Mouse (Mus musculus) lung, postnatal 10 days (tissue): ENCODE measurements around the gene Wipi1.

Source experiments
- DNase-seq: peaks from one replicate; pipeline ENCODE4 v3.0.0; 2021

The Wipi1 gene

DNA sequence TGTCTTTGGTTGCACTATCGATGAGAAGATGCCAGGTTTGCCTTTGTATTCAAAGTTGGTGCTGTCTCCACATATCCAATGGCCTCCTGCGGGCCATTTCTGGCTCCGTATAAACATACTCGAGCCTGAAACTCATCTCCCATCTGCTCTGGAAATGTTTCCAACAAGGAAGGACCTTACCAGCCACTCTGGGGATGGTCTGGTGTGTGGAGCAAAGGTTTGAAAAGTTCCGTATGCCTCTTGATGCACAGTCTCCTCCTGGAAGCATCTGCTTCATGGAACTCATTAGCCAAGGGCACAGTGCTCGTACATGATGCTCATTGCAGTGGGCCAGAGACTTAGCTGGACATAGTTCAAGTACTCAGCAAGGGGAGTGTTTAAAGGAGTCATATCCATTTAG is 75.8 kb downstream of the Wipi1 start:
- no peak for DNase-seq

DNA sequence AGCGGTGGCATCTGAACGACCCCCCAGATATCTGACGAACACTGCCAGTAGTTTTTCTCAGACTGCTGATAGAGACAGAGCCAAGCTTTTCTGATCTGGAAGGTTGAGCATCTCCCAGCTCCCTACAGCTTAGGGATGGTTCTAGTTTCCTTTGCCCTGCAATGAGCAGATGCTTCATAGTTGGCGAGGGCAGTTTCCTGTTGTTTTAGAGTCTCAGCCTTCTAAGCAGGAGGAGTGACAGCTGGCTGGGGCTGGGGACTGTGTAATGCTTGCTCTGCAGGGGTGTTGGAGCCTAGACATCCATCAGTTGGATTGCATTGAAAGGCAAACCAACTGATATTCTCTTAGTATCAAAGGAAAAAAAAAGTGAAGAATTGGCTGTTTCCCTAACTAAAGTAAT is 81.7 kb downstream of the Wipi1 start:
- DNase-seq: peak; percentile 25

GRCm38 (mm10) chr11:109525571-109525970 is 86.2 kb downstream of the Wipi1 start:
- DNase-seq: no peak

DNA sequence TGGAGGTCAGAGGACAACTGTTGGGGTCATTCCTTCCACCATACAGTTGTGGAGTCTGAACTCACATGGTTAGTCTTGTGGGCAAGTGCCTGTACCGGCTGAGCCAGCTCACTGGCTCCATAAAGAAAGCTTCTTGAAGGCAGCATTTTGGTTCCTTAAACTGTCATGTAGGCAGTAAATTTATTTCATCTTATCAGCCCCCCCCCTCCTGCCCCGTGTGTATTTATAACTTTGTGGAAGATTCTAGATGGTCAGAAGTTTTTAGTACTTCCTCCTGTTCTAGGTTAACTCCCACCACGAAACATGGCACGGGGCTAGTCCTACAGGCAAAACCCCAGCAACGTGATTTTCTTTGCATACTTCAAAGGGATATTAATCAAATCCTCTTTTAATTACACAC is 86.9 kb downstream of the Wipi1 start:
- no peak for DNase-seq
